Mouse (Mus musculus): ENCODE results near the gene Rab3gap1. TPM values are rescaled to one million over a fixed set of nuclear protein-coding genes. Genes with fewer than 3 reads are reported as not detected.

Gene Rab3gap1
- polyA plus RNA-seq, 1 experiment = 42.5 TPM

GRCm38 (mm10) chr1:127985391-127985790 lies 116.8 kb downstream of the Rab3gap1 start:
- H3K4me3 ChIP-seq (replicated peaks; ENCODE audit: insufficient read depth, low read depth, low read length) = no peak overlapping the region
- no peaks in the 10 kb centered on the region for H3K27me3 ChIP-seq (ENCODE audit: control insufficient read depth, insufficient read depth, low read length)
- no peaks in the 10 kb centered on the region; the same call in 1 of the 2 replicates for H3K4me1 ChIP-seq (ENCODE audit: control insufficient read depth, insufficient read depth, low read length)
- WGBS = 32% methylated on average over 3 of the region's 3 CpGs
- no peak for DNase-seq
- TF ChIP-seq POLR2A (IDR thresholded peaks at IDR 0.05; ENCODE audit: borderline replicate concordance, insufficient read depth, low read length) (no peak), CTCF (IDR thresholded peaks at IDR 0.05; ENCODE audit: borderline replicate concordance, insufficient read depth, low read depth, low read length) (no peak)
- no peak overlapping the region for H3K27ac ChIP-seq (ENCODE audit: insufficient read depth, low read length)

DNA sequence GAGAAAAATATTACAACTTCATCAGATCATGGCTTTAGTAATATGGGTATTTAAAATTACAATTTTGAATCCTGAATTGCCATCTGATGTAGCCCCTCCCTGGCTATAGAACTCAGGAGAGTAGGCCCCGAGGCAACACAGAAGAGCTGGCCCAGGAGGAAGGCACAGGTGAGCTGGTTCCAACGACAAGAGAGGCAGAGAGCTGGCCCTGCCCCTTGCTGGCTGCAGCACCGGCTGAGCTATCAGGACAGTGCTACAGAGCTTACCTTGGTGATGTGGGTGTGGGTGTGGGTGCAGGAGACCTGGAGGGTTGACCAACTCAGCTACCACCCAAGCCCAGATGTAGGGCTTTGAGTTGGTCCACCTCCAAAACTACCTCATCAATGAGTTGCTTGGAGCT lies 119.7 kb downstream of the Rab3gap1 start:
- Histone ChIP-seq H3K27ac (ENCODE audit: insufficient read depth, low read length) (no peak overlapping the region), H3K4me3 (replicated peaks; ENCODE audit: insufficient read depth, low read depth, low read length) (no peak overlapping the region), H3K27me3 (ENCODE audit: control insufficient read depth, insufficient read depth, low read length) (no peaks in the 10 kb centered on the region), H3K4me1 (ENCODE audit: control insufficient read depth, insufficient read depth, low read length) (no peaks in the 10 kb centered on the region; the same call in 1 of the 2 replicates)
- no peak for DNase-seq
- no peak for TF ChIP-seq CTCF (IDR thresholded peaks at IDR 0.05; ENCODE audit: borderline replicate concordance, insufficient read depth, low read depth, low read length)
- no peak for TF ChIP-seq POLR2A (IDR thresholded peaks at IDR 0.05; ENCODE audit: borderline replicate concordance, insufficient read depth, low read length)
- 79% methylated on average over 3 of the region's 3 CpGs for WGBS

DNA sequence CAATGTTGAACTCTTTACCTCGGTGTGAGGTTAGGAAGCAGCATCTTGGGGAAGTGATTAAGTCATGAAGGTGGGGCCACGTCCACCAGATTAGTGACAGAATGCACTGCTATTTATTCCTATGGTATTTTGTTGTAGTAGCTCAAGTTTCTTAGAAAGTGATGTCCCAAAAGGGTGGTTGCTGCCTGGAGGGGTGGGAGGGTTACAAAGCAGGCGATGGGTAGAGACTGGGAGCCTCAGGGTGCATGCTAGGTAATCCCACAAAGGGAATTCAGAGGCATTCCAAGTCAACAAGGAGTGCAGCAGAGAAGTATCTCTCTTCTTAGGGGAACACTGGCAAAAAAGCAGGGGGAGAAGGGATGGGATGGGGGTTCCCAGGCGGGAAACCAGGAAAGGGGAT lies 120.8 kb downstream of the Rab3gap1 start:
- H3K4me1 ChIP-seq (ENCODE audit: control insufficient read depth, insufficient read depth, low read length) = no peaks in the 10 kb centered on the region; the same call in 1 of the 2 replicates
- H3K27me3 ChIP-seq (ENCODE audit: control insufficient read depth, insufficient read depth, low read length) = no peaks in the 10 kb centered on the region
- no peak overlapping the region for H3K27ac ChIP-seq (ENCODE audit: insufficient read depth, low read length)
- H3K4me3 ChIP-seq (replicated peaks; ENCODE audit: insufficient read depth, low read depth, low read length) = no peak overlapping the region
- no peak for DNase-seq
- WGBS = 63% methylated on average over 4 of the region's 4 CpGs
- TF ChIP-seq POLR2A (IDR thresholded peaks at IDR 0.05; ENCODE audit: borderline replicate concordance, insufficient read depth, low read length) (no peak), CTCF (IDR thresholded peaks at IDR 0.05; ENCODE audit: borderline replicate concordance, insufficient read depth, low read depth, low read length) (no peak)

DNA sequence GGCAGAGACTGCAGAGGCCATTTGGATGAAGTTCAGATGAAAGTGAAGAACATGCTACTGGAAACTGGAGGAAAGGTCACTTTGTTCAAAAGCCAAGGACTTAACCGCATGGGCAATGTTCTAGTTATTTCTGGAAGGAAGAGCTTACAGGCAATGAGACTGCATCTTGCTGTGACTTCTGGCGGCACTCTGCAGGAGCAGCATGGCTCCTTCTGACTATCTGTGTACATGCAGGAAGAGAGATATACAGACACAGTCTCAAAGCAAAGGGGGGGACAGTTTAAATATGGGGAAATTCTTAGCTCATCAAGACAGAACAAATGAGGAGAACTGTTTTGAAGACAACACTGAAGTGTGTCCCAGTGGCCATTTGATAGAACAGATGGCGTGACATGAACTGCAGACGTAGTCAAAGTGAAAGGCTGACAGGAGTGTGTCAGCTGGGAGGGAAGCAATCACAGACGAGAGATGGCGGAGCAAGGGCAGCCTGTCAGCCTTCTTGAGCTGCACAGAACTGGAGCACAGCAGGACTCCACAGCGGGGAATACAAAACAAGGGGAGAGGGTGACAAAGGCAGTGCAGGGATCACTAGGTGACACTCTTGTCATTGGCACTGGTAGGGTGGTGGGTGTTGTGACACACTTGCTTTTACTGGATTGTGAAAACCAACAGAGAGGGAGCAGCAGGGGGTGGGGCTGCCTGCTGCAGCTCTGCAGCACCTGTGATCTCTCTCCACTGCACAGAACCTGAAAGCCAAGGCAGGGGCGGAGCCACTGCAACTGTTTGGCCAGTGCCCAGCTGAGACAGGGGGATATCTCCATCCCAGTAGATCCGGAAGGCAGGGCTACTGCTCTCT lies 121.5 kb downstream of the Rab3gap1 start:
- H3K27me3 ChIP-seq (ENCODE audit: control insufficient read depth, insufficient read depth, low read length) = no peaks in the 10 kb centered on the region
- H3K4me3 ChIP-seq (replicated peaks; ENCODE audit: insufficient read depth, low read depth, low read length) = peak overlapping the region; percentile 14
- no peak for TF ChIP-seq CTCF (IDR thresholded peaks at IDR 0.05; ENCODE audit: borderline replicate concordance, insufficient read depth, low read depth, low read length)
- TF ChIP-seq POLR2A (IDR thresholded peaks at IDR 0.05; ENCODE audit: borderline replicate concordance, insufficient read depth, low read length) = peak; percentile 7; the same call in 1 of the 2 replicates
- H3K4me1 ChIP-seq (ENCODE audit: control insufficient read depth, insufficient read depth, low read length) = no peaks in the 10 kb centered on the region; the same call in 1 of the 2 replicates
- WGBS = 7% methylated on average over 9 of the region's 9 CpGs
- H3K27ac ChIP-seq (ENCODE audit: insufficient read depth, low read length) = 0 out of 2 replicates have a peak overlapping the region, but pooled peaks have one; percentile 11
- peak; percentile 63 to 67 for DNase-seq

Other genes starting within 250 kb of the Rab3gap1 start
- 106 and 124 TPM in 2 replicates for gene Tmem163, start 189.2 kb upstream of the Rab3gap1 start, polyA plus RNA-seq (2012; rRNA removed)
- gene Acmsd, start 139.4 kb upstream of the Rab3gap1 start, polyA plus RNA-seq (2012; rRNA removed) = 0.05 TPM in 1 of 2 replicates, not detected in the other
- gene Ccnt2, start 94.6 kb upstream of the Rab3gap1 start, polyA plus RNA-seq (2012; rRNA removed) = 53.9 and 54.9 TPM in 2 replicates
- 1.6 and 2.1 TPM in 2 replicates for gene Map3k19, start 13.7 kb upstream of the Rab3gap1 start, polyA plus RNA-seq (2012; rRNA removed)
- gene Zranb3, start 234.3 kb downstream of the Rab3gap1 start, polyA plus RNA-seq (2012; rRNA removed) = 2.5 and 3.2 TPM in 2 replicates
- gene R3hdm1, start 234.5 kb downstream of the Rab3gap1 start, polyA plus RNA-seq (2012; rRNA removed) = 97.2 and 102 TPM in 2 replicates